Mouse (Mus musculus) kidney, embryonic 14.5 days (tissue): ENCODE data around the gene Ano4. TPM values are rescaled to one million over a fixed set of nuclear protein-coding genes. Genes with fewer than 3 reads are reported as not detected.
A peak's percentile ranks its signal among the peaks of the same experiment; 100 is the strongest.

ENCODE experiments used
- ATAC-seq: fragments of 200-750 bp; cut with Nextera tagmentation; 2 replicates; pipeline ENCODE4 v1.8.0; 2017; ENCODE audit warnings: moderate number of reproducible peaks, mild to moderate bottlenecking, moderate TSS enrichment, moderate library complexity; ENCODE audit not compliant: low FRiP score, low TSS enrichment
- H3K27ac ChIP-seq: fragments of 300-500 bp; sonication (generic); 2 replicates; pipeline ENCODE4 v1.5.1; 2014; ENCODE audit warnings: low read depth, mild to moderate bottlenecking, low read length, moderate library complexity, mixed read lengths
- H3K27me3 ChIP-seq: fragments of 300-500 bp; sonication (generic); 2 replicates; pipeline ENCODE4 v1.6.1; 2014; ENCODE audit warnings: mild to moderate bottlenecking, low read length; ENCODE audit not compliant: control insufficient read depth, insufficient read depth
- H3K36me3 ChIP-seq: fragments of 300-500 bp; sonication (generic); 2 replicates; pipeline ENCODE4 v1.6.1; 2014; ENCODE audit warnings: low read length, mixed read lengths; ENCODE audit not compliant: control insufficient read depth, insufficient read depth
- H3K4me1 ChIP-seq: fragments of 300-500 bp; sonication (generic); 2 replicates; pipeline ENCODE4 v1.6.1; 2014; ENCODE audit warnings: low read length, mixed read lengths; ENCODE audit not compliant: control insufficient read depth, insufficient read depth
- H3K4me2 ChIP-seq: fragments of 300-500 bp; sonication (generic); replicated peaks from 2 replicates; pipeline ENCODE4 v1.6.1; 2014; ENCODE audit warnings: low read depth, mild to moderate bottlenecking, low read length
- H3K4me3 ChIP-seq: fragments of 300-500 bp; sonication (generic); 2 replicates; pipeline ENCODE4 v1.5.1; 2014; ENCODE audit warnings: mild to moderate bottlenecking, low read length
- H3K9ac ChIP-seq: fragments of 300-500 bp; sonication (generic); 2 replicates; pipeline ENCODE4 v1.6.1; 2014; ENCODE audit warnings: low read depth, mild to moderate bottlenecking, low read length, moderate library complexity
- H3K9me3 ChIP-seq: fragments of 300-500 bp; sonication (generic); 2 replicates; pipeline ENCODE4 v1.6.1; 2016; ENCODE audit warnings: low read length; ENCODE audit not compliant: control insufficient read depth
- WGBS: fragments of 180-500 bp; shearing (Covaris S2); extraction: QIAGEN DNeasy Blood & Tissue Kit; methylation state at CpG from one replicate; pipeline ENCODE4 v1.1.7; 2014; 5-methylcytosine and 5-hydroxymethylcytosine counted together
- polyA plus RNA-seq: library from polyadenylated mRNA; unstranded; fragments of >200 nt; fragmentation: Nextera tagmentation; extraction: Ambion mirVana; gene quantifications from 2 replicates; pipeline ENCODE4 v1.2.1, GENCODE M21; 2014

Gene Ano4
- polyA plus RNA-seq, result 5.4 and 6.9 TPM in 2 replicates

DNA sequence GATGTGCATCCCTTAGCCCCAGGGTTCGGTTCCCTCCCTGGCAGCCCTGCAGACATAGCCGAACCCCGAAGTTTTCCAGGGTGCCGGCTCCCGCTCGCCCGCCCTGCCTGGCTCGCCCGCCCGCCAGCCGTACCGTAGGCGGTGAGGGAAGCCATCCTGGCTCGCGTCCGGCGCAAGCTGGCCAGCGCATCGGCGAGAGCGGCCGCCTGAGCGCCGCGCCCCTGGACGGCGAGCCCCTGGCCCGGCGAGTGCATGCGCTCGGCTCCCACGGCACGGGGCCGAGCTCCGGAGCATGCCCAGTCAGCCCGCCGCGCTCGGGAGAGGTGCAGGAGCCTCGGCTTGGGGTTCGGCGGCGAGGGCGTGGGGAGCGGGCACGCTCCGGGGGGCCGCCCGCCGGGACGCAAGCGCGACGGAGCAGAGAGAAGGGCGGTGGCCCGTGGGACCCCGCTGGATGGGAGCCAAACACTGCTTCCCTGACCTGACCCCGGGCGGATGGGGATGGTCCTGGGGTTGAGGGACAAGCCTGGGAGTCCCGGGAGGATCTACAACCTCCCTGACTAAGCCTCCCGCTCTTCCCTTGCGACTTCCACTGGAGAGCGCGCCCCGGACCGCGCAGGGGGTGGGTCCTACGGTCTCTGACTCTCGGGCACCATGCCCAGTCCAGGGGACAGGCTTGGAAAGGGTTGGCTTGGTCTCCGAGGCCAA lies at the start of gene Ano4:
Ano4 (minus strand) TSS at position 272 of the 705 bp plus-strand sequence.
- H3K27ac ChIP-seq, result no peak within 1 kb of the TSS
- peak within 1 kb of the TSS; percentile 54 for H3K4me3 ChIP-seq
- under 1% methylated on average over 70 of the region's 70 CpGs for WGBS
- peaks cover 30% of the 10 kb centered on the region for H3K27me3 ChIP-seq
- H3K36me3 ChIP-seq, result no peaks in the 10 kb centered on the region
- peak within 1 kb of the TSS; percentile 96 for H3K4me2 ChIP-seq
- H3K4me1 ChIP-seq, result no peaks in the 10 kb centered on the region
- peak within 1 kb of the TSS; percentile 53 for H3K9ac ChIP-seq
- H3K9me3 ChIP-seq, result no peaks in the 10 kb centered on the region
- ATAC-seq, result peak; percentile 88

DNA sequence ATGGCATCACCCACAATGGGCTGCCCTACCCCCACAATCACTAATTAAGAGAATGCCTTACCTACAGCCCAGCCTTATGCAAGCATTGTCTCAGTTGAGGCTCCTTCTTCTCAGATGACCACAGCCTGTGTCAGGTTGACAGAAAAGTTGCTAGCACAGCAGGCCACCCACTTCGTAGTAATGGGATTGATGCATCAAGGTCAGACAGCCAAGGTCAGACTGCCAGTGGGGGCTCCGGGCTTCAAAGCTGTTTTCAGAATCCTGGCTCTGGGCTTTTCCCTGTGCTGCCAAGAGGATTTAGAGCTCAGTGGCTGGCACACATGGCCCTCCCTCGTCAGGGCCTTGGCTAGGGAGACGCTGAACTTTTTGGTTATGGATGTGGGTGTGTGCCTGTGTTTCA lies 48.1 kb upstream of the Ano4 start:
- Histone ChIP-seq H3K4me3 (no peak overlapping the region), H3K27ac (no peak overlapping the region), H3K9me3 (no peaks in the 10 kb centered on the region), H3K9ac (no peak overlapping the region), H3K4me1 (no peaks in the 10 kb centered on the region), H3K27me3 (no peaks in the 10 kb centered on the region), H3K36me3 (no peaks in the 10 kb centered on the region), H3K4me2 (no peak overlapping the region)
- ATAC-seq, result peak; percentile 32; the same call in 1 of the 2 replicates
- 21% methylated on average over 4 of the region's 4 CpGs for WGBS

DNA sequence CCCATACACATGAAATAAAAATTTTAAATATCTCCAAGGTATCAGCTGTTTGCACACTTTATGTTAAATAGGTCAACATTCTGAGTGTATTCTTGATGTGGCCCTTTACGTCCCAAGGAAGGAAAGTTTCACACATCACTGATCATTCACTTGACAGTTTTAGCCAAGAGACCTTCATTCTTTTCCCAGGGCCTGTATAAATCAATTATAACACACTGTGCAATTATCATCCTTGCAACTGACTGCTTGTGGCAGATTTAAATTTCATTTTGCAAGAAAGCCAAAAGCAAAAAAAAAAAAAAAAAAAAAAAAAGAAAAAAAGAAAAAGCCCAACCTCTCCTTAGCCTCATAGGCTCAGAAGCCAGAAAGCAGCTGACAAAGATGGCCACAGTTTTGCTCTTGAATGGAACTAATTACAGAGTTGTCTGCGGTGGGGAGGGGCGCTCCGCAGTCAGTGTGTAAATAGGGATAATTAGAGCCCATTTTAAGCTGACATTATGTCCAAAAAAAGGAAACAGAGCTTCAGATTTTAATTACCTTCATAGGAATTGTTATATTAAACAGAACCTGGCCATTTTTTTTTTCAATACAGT lies 47.1 kb upstream of the Ano4 start:
- no peaks in the 10 kb centered on the region for H3K9me3 ChIP-seq
- no peak overlapping the region for H3K9ac ChIP-seq
- no peaks in the 10 kb centered on the region for H3K36me3 ChIP-seq
- H3K4me2 ChIP-seq, result no peak overlapping the region
- no peak for ATAC-seq
- no peaks in the 10 kb centered on the region for H3K4me1 ChIP-seq
- no peak overlapping the region for H3K27ac ChIP-seq
- no peak overlapping the region for H3K4me3 ChIP-seq
- WGBS, result 85% methylated on average over 4 of the region's 4 CpGs
- H3K27me3 ChIP-seq, result no peaks in the 10 kb centered on the region

DNA sequence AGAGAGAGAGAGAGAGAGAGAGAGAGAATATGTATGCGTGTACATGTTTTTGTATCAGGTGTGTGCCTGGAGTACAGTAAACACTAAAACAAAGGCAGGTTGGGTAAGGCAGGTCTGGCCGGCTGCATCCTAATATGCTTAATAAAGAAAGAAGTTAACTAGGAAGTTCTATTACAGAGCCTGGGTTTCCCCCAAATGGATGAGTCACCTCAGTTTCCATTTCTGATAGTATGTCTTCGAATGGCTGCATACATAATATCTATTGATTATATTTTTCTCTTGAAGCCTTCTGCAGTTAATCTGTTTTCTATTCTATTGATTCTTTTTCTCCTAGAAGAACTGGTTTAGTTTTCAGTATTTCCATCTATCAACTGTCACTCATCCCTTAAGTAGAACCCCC lies 41.9 kb upstream of the Ano4 start:
- Histone ChIP-seq H3K4me1 (no peaks in the 10 kb centered on the region), H3K4me3 (no peak overlapping the region), H3K9ac (no peak overlapping the region), H3K27me3 (no peaks in the 10 kb centered on the region), H3K9me3 (no peaks in the 10 kb centered on the region), H3K4me2 (no peak overlapping the region), H3K36me3 (no peaks in the 10 kb centered on the region), H3K27ac (no peak overlapping the region)
- no peak for ATAC-seq
- 81% methylated on average over 3 of the region's 3 CpGs for WGBS

DNA sequence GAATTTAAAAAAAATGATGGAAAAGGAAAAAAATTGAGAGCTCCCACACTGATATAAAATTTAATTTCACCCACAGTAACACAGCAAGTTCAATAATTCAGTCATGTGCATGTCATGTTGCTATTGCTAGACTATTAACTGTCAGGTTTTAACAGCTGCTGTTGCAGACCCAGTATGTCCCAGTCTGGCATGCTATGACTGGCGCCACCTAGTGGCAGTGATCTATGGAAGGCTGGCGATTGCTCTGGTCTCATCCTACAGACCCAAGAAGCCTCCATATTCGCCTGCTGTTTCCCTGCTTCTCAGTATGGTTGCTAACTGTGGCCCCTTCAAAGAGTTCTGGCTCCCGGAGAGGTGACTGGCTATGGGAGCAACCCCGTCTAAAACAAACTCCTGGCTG lies 38.9 kb upstream of the Ano4 start:
- H3K27ac ChIP-seq, result no peak overlapping the region
- no peaks in the 10 kb centered on the region for H3K9me3 ChIP-seq
- no peak overlapping the region for H3K9ac ChIP-seq
- WGBS, result 6% methylated on average over 5 of the region's 5 CpGs
- H3K4me2 ChIP-seq, result no peak overlapping the region
- no peaks in the 10 kb centered on the region for H3K36me3 ChIP-seq
- no peaks in the 10 kb centered on the region for H3K27me3 ChIP-seq
- peak; percentile 85; the same call in 1 of the 2 replicates for ATAC-seq
- H3K4me1 ChIP-seq, result no peaks in the 10 kb centered on the region
- H3K4me3 ChIP-seq, result no peak overlapping the region

DNA sequence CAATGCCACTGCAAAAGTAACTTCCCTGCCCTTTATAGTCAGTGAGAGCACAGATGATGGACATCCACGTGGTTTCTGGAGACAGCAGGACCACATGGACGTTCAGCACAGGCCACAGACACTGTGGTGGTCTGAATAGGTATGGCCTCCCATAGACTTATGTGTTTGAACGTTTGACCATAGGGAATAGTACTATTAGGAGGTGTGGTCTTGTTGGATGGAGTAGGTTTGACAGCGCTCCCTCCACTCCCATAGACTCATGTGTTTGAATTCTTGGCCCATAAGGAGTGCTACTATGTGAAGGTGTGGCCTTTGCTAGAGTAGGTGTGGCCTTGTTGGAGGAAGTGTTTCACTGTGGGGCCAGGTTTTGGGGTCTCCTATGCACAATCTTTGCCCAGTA lies 33.2 kb upstream of the Ano4 start:
- 81% methylated on average over 4 of the region's 4 CpGs for WGBS
- H3K9me3 ChIP-seq, result no peaks in the 10 kb centered on the region; the same call in 1 of the 2 replicates
- ATAC-seq, result no peak
- H3K36me3 ChIP-seq, result no peaks in the 10 kb centered on the region
- no peak overlapping the region for H3K9ac ChIP-seq
- H3K27ac ChIP-seq, result no peak overlapping the region
- no peak overlapping the region for H3K4me3 ChIP-seq
- H3K4me2 ChIP-seq, result no peak overlapping the region
- H3K27me3 ChIP-seq, result no peaks in the 10 kb centered on the region
- no peaks in the 10 kb centered on the region for H3K4me1 ChIP-seq

DNA sequence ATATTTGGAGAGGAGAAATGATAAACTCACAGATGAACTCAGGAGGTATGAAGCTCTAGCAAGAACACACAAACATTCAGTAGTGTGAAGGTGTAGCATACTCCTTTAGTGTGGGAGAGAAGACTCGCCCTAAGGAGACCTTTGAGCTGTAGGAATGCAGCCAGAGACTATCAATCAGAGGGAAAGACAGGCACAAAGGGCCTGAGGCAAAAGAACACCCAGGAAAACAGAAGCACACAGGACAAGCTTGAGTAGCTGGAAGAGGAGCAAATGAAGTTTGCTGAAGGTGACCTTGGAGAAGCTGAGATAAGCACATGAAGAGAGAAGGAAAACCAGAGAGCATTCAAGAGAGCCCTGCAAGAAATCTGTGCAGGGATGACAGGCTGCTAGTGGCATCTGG lies 25.5 kb upstream of the Ano4 start:
- Histone ChIP-seq H3K4me3 (no peak overlapping the region), H3K9me3 (no peaks in the 10 kb centered on the region), H3K36me3 (no peaks in the 10 kb centered on the region), H3K27ac (no peak overlapping the region), H3K9ac (no peak overlapping the region), H3K27me3 (no peaks in the 10 kb centered on the region), H3K4me2 (no peak overlapping the region), H3K4me1 (no peaks in the 10 kb centered on the region)
- WGBS, result 19% methylated on average over 1 of the region's 1 CpGs
- ATAC-seq, result no peak

DNA sequence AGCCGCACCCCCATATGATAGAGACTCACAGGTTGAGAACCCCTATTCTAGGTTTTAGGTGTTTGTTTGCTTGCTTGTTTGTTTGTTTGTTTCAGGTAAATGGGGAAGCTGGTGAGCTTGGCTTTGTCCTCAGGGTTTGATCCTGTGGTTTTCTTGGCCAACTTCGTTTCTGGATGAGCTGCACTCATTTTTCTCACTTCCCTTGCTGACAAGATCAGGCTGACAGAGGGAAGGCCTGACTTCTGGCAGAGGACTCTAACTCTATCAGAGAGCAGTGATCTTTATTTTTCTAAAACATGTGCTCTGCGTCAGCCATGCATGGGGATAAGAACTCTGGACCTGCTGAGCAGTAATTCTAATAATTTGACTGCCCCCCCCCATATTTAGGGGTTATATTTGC lies 14.4 kb upstream of the Ano4 start:
- Histone ChIP-seq H3K9ac (no peak overlapping the region), H3K9me3 (no peaks in the 10 kb centered on the region), H3K4me1 (no peaks in the 10 kb centered on the region), H3K27ac (no peak overlapping the region), H3K27me3 (no peaks in the 10 kb centered on the region), H3K4me2 (no peak overlapping the region), H3K4me3 (no peak overlapping the region), H3K36me3 (no peaks in the 10 kb centered on the region)
- no peak for ATAC-seq
- 70% methylated on average over 3 of the region's 3 CpGs for WGBS

DNA sequence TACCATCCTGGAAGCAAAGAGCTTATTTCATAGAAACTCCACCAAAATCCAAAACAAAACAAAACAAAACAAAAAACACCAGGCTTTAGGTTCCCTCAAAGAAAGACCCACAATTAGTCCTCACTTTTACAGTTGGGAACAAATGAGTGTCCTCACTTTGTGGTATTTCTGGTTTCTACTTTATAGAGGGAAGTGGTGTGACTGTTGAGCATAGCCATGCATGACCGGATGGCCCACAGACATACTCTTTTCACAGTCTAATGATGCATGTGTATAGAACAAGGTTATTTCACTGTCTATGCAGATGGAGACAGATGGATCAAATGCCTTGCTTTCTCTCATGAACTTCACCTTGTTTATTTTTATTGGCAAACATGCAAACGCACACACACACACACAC lies 10.1 kb upstream of the Ano4 start:
- Histone ChIP-seq H3K4me2 (no peak overlapping the region), H3K9me3 (no peaks in the 10 kb centered on the region), H3K36me3 (no peaks in the 10 kb centered on the region), H3K9ac (no peak overlapping the region), H3K27me3 (no peaks in the 10 kb centered on the region), H3K27ac (no peak overlapping the region), H3K4me1 (no peaks in the 10 kb centered on the region), H3K4me3 (no peak overlapping the region)
- 88% methylated on average over 2 of the region's 2 CpGs for WGBS
- ATAC-seq, result no peak
